Mouse (Mus musculus) olfactory bulb, adult 2 months (tissue): ENCODE results near the gene Pacrg.

Source experiments
- CTCF ChIP-seq: fragments of 200-500 bp; IDR thresholded peaks from 2 replicates; pipeline ENCODE4 v1.5.1; 2012; ENCODE audit warnings: low read depth, mild to moderate bottlenecking, low read length, moderate library complexity; ENCODE audit not compliant: insufficient read depth
- POLR2A ChIP-seq: fragments of 200-500 bp; IDR thresholded peaks from 2 replicates; pipeline ENCODE4 v1.6.1; 2012; ENCODE audit warnings: mild to moderate bottlenecking, low read depth, low read length, moderate library complexity; ENCODE audit not compliant: insufficient read depth

- TF ChIP-seq CTCF, result no peak
- no peak for TF ChIP-seq POLR2A
These were observed 204.6 kb downstream of the Pacrg start for GRCm38 (mm10) chr17:10635470-10635869.
